ENCODE assay signal across 9 mouse cellular contexts in the genomic region with DNA sequence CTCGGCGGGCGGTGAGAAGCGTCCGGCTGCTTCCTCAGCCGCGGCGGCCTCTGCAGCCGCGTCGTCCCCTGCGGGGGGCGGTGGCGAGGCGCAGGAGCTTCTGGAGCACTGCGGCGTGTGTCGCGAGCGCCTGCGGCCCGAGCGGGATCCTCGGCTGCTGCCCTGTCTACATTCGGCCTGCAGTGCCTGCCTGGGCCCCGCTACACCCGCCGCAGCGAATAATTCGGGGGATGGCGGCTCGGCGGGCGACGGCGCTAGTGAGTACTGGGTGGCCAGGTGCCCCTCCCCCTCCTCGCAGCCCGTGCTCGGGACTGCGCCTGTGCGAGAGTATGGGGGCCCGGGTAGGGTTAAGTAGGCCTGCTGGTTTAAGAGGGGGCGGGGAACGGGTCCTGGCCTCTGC. TPM values are rescaled to one million over a fixed set of nuclear protein-coding genes. Genes with fewer than 3 reads are reported as not detected.
DNase-seq lines count a peak whose midpoint lies in the region; ATAC-seq lines count a peak whose summit lies in the region.
"Had no signal": no experiment of that assay in that cellular context is flagged by ENCODE, and none has a peak within 500 bp of the region (broad histone marks: within the 10 kb centered on the region; RNA-seq: fewer than 3 reads in every experiment).

No protein-coding gene starts in this region.

- H3K27me3 ChIP-seq in hindbrain, embryonic 15.5 days, result no peaks in the 10 kb centered on the region

- peaks cover 33% of the 10 kb centered on the region for H3K79me2 ChIP-seq in macrophage (ENCODE audit: inconsistent target)

- H3K9ac ChIP-seq in hindbrain, embryonic 15.5 days, result peak overlapping the region; percentile 94

- peak overlapping the region; percentile 99 for H3K27ac ChIP-seq in hindbrain, embryonic 15.5 days (replicated peaks)
- 0 out of 2 replicates have a peak overlapping the region, but pooled peaks have one; percentile 5 for H3K27ac ChIP-seq in macrophage

- peaks cover 37% of the 10 kb centered on the region for H3K36me3 ChIP-seq in hindbrain, embryonic 15.5 days
- H3K36me3 ChIP-seq in macrophage (ENCODE audit: inconsistent target), result peaks cover 37% of the 10 kb centered on the region

- ATAC-seq in hindbrain, embryonic 15.5 days (ENCODE audit: low FRiP score, low read depth), result peak; percentile 52

- H3K4me1 ChIP-seq in hindbrain, embryonic 15.5 days (replicated peaks), result peaks cover 29% of the 10 kb centered on the region

- peak overlapping the region; percentile 87 for H3K4me3 ChIP-seq in hindbrain, embryonic 15.5 days
- H3K4me3 ChIP-seq in macrophage (ENCODE audit: inconsistent target), result peak overlapping the region; percentile 62

- DNase-seq in Muller cell, postnatal 12 days (ENCODE audit: inconsistent ontology term), result peak; percentile 82
- DNase-seq in cerebellum, adult 9-11 months, result peak; percentile 90
- peak; percentile 80 for DNase-seq in frontal cortex, postnatal 14 days (ENCODE audit: low spot score in 2 of 2)
- peak; percentile 64 to 82 for DNase-seq in left cerebral cortex, adult 8-10 months (ENCODE audit: low spot score in 2 of 2)
- peak; percentile 92 to 93 for DNase-seq in right cerebral cortex, postnatal 10 days (ENCODE audit: low spot score in 2 of 2)
- peak; percentile 72 for DNase-seq in urinary bladder, postnatal 25 days (ENCODE audit: low spot score)

- peak overlapping the region; percentile 98 for H3K4me2 ChIP-seq in hindbrain, embryonic 15.5 days

- WGBS in hindbrain, embryonic 15.5 days, result under 1% methylated on average over 44 of the region's 44 CpGs
- WGBS in macrophage (ENCODE audit: missing documents), result 2% methylated on average over 32 of the region's 44 CpGs

- no peaks in the 10 kb centered on the region for H3K9me3 ChIP-seq in hindbrain, embryonic 15.5 days

RNA-seq across cellular contexts. Expression of a gene that starts 9.8 kb away (rescaled TPM):
- polyA plus RNA-seq in hindbrain, embryonic 15.5 days (2015; fragmentation: Nextera tagmentation; extraction: Ambion mirVana), result 170 and 171 TPM in 2 replicates
- 100 to 1,000 TPM; 152 to 158 (median 152) TPM for total RNA-seq in left cerebral cortex, adult 8-10 months (2022)
- total RNA-seq in macrophage (2018; cell fraction: chromatin; rRNA removed), result 10 to 100 TPM; 40.0 to 77.2 (median 51.7) TPM
- 100 to 1,000 TPM; 178 to 275 (median 205) TPM for total RNA-seq in macrophage (2018; cell fraction: cytosol; rRNA removed)
- 100 to 1,000 TPM in 4 of 26 experiments, 10 to 100 TPM in 22; 62.8 to 112 (median 86.2) TPM for total RNA-seq in macrophage (2018; cell fraction: nucleus; rRNA removed)
- 186 to 358 TPM (median 214 TPM) in 3 replicates for polyA plus RNA-seq in macrophage (2018)

RNA-seq across cellular contexts. Expression of a gene that starts 13.3 kb away (rescaled TPM):
- 162 and 163 TPM in 2 replicates for polyA plus RNA-seq in hindbrain, embryonic 15.5 days (2015; fragmentation: Nextera tagmentation; extraction: Ambion mirVana)
- total RNA-seq in left cerebral cortex, adult 8-10 months (2022), result 100 to 1,000 TPM; 220 to 248 (median 229) TPM
- total RNA-seq in macrophage (2018; cell fraction: chromatin; rRNA removed), result 100 to 1,000 TPM in 11 of 26 experiments, 10 to 100 TPM in 15; 38.9 to 176 (median 83.5) TPM
- 100 to 1,000 TPM; 106 to 188 (median 131) TPM for total RNA-seq in macrophage (2018; cell fraction: cytosol; rRNA removed)
- total RNA-seq in macrophage (2018; cell fraction: nucleus; rRNA removed), result 100 to 1,000 TPM in 11 of 26 experiments, 10 to 100 TPM in 15; 40.5 to 157 (median 90.5) TPM
- polyA plus RNA-seq in macrophage (2018), result 132 to 209 TPM (median 195 TPM) in 3 replicates

RNA-seq across cellular contexts. Expression of a gene that starts 15.0 kb away (rescaled TPM):
- polyA plus RNA-seq in hindbrain, embryonic 15.5 days (2015; fragmentation: Nextera tagmentation; extraction: Ambion mirVana), result 40.7 and 42.5 TPM in 2 replicates
- total RNA-seq in left cerebral cortex, adult 8-10 months (2022), result 10 to 100 TPM; 34.2 to 36.9 (median 34.3) TPM
- total RNA-seq in macrophage (2018; cell fraction: chromatin; rRNA removed), result 10 to 100 TPM in 3 of 26 experiments, 1 to 10 TPM in 21, under 1 TPM in 2; 0.43 to 13.6 (median 4.0) TPM
- 10 to 100 TPM in 14 of 26 experiments, 1 to 10 TPM in 12; 2.3 to 14.9 (median 10.7) TPM for total RNA-seq in macrophage (2018; cell fraction: cytosol; rRNA removed)
- total RNA-seq in macrophage (2018; cell fraction: nucleus; rRNA removed), result 10 to 100 TPM in 7 of 26 experiments, 1 to 10 TPM in 19; 1.3 to 16.1 (median 5.9) TPM
- 7.4 to 11.7 TPM (median 11.4 TPM) in 3 replicates for polyA plus RNA-seq in macrophage (2018)

RNA-seq across cellular contexts. Expression of a gene that starts 25.9 kb away (rescaled TPM):
- 217 and 230 TPM in 2 replicates for polyA plus RNA-seq in hindbrain, embryonic 15.5 days (2015; fragmentation: Nextera tagmentation; extraction: Ambion mirVana)
- total RNA-seq in left cerebral cortex, adult 8-10 months (2022), result 100 to 1,000 TPM; 218 to 241 (median 229) TPM
- 100 to 1,000 TPM in 14 of 26 experiments, 10 to 100 TPM in 12; 31.4 to 187 (median 105) TPM for total RNA-seq in macrophage (2018; cell fraction: chromatin; rRNA removed)
- 100 to 1,000 TPM in 5 of 26 experiments, 10 to 100 TPM in 21; 51.8 to 113 (median 87.9) TPM for total RNA-seq in macrophage (2018; cell fraction: cytosol; rRNA removed)
- total RNA-seq in macrophage (2018; cell fraction: nucleus; rRNA removed), result 100 to 1,000 TPM in 7 of 26 experiments, 10 to 100 TPM in 19; 44.5 to 211 (median 78.7) TPM
- 64.2 to 120 TPM (median 85.7 TPM) in 3 replicates for polyA plus RNA-seq in macrophage (2018)

RNA-seq across cellular contexts. Expression of a gene that starts 26.8 kb away (rescaled TPM):
- 0.39 and 0.45 TPM in 2 replicates for polyA plus RNA-seq in hindbrain, embryonic 15.5 days (2015; fragmentation: Nextera tagmentation; extraction: Ambion mirVana)
- under 1 TPM in 1 of 4 experiments, not detected in 3; 0.37 TPM for total RNA-seq in left cerebral cortex, adult 8-10 months (2022)
- not detected for total RNA-seq in macrophage (2018; cell fraction: chromatin; rRNA removed)
- total RNA-seq in macrophage (2018; cell fraction: cytosol; rRNA removed), result not detected
- under 1 TPM in 1 of 26 experiments, not detected in 25; 0.82 TPM for total RNA-seq in macrophage (2018; cell fraction: nucleus; rRNA removed)
- not detected in 3 replicates for polyA plus RNA-seq in macrophage (2018)
- total RNA-seq: hematopoietic stem cell, adult 5-6 weeks had no signal

Comparison
In these comparisons a context has a peak if more than half of its experiments do, and no peak if none do; other contexts are left out.
1. Peak in every context shown above with its lines: DNase-seq, ATAC-seq, H3K4me3 ChIP-seq and H3K27ac ChIP-seq.